Mouse (Mus musculus): Measurements from ENCODE around the gene S100b.
A peak's percentile ranks its signal among the peaks of the same experiment; 100 is the strongest.

S100b gene

DNA sequence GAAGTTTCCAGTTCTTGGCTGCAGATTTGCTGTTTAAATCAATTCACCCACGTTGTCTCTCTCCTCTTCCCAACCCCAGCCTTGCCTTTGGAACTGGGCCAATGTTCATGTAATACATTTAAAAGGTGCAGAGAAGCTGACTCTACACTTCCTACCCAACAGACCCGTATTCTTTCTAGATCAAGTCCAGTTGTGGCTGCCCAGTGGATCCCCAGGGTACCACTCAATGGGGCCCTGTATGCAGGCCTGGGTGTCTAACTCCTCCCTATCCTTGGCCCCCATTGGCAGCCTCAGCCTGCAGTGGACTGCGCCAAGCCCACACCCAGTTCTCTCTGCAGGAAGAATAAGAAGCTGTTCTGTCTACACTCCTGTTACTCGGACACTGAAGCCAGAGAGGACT is at the start of gene S100b:
S100b (plus strand) TSS at position 318 of the 400 bp plus-strand sequence.
- peak; percentile 24 to 49 for DNase-seq

GRCm38 (mm10) chr10:76207262-76207796 is 46.3 kb upstream of the S100b start:
- no peak for DNase-seq

DNA sequence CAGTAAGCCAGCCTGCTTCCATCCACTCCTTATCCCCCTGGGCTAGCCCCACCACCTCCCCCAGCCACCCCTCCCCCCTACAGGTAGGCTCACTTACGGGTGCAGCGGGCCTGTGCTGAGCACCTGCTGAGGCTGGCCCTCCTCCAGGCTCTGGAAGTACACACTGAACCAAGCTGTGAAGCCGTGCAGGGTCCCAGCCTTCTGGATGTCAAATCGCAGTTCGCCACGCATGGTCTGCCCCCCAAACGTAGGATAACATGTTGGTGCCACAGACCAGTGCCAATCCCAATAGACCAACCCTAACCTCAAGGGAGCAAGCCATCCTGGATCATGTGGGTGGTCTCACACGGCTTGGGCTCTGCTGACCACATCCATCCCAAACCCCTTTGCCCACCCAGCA is 44.4 kb upstream of the S100b start:
- no peak for DNase-seq

DNA sequence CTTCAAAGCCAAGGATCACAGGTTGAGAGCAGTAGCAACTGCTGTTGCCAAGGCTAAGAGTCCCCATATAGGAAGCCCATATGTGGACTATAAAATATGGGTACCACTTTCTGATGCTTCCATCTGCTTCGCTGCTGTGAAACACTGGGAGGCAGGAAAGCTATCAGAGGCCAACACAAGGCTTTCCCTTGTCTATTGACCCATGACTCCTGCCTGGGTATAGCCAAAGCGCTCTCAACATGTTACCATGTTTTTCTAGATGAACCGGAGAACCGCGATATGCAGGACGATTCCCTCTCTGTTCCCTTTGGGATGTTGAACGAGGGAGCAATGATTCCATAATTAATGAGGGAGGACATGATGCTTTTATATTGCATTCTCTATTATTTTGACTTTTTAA is 42.8 kb upstream of the S100b start:
- no peak for DNase-seq

DNA sequence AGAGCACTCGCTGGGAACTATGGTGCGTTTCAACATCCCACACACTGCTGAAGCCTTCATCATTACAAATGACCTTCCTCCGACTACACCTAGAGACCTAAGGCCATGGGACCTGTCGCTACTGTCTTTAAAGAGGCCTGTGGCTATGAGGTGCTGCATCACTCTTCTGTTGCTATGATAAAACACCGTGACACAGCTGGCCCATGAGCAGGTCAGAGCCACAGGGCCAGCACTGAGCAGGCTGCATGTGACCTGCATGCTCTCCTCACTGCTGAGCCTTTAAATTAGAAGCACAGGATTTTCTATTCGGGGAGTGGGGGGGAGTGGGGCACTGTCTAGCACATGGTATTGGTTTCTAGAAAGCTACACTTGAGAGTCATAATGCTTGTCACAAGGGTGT is 41.5 kb upstream of the S100b start:
- no peak for DNase-seq

- no peak for DNase-seq
Measured at GRCm38 (mm10) chr10:76214161-76214560, 39.5 kb upstream of the S100b start.

- DNase-seq, result no peak
Measured at GRCm38 (mm10) chr10:76217056-76217455, 36.6 kb upstream of the S100b start.

DNA sequence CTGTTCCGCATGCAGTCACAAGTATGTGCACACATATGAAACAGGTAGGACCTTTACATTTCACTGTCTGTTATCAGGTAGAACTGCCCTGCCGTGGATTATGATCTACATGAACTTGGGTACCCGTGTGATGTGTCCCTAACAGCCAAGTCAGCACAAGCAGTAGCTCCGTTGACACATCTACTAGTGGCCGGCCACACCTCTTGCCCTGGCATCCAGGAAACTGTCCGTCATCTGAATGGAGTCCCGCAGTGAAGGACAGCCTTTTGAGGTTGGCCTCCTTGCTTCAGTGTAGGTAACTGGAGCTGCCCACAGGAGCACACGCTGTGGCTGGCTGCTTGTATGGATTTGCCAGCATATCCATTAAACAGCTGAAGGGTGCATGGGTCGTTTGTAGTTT is 35.4 kb upstream of the S100b start:
- DNase-seq, result no peak

DNA sequence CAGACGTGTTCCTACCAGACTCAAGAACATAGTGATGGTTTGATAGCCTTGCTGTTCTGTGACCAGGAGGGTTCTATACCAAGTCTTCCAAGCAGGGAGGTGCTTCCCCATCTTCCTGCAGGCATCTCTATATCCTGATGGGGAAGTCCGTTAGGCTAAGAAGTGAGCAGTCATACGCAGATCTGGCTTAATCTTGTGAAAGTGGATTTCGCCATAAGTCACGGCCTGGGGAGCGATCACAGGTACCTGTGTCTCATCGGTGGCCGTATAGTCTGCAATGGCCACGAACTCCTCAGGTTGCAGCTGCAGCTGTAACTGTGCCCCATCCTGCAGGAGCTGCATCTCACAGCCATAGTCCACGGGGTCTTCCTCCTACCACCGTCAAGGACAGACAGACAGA is 27.7 kb upstream of the S100b start:
- DNase-seq, result peak in 1 of 2 experiments; percentile 8

GRCm38 (mm10) chr10:76229627-76230026 is 24.0 kb upstream of the S100b start:
- no peak for DNase-seq

GRCm38 (mm10) chr10:76237341-76238225 is 16.1 kb upstream of the S100b start, which contains the start of gene Prmt2:
Gene Prmt2, minus strand, starts transcription at chr10:76237865.
- DNase-seq, result peak; percentile 94 to 97

DNA sequence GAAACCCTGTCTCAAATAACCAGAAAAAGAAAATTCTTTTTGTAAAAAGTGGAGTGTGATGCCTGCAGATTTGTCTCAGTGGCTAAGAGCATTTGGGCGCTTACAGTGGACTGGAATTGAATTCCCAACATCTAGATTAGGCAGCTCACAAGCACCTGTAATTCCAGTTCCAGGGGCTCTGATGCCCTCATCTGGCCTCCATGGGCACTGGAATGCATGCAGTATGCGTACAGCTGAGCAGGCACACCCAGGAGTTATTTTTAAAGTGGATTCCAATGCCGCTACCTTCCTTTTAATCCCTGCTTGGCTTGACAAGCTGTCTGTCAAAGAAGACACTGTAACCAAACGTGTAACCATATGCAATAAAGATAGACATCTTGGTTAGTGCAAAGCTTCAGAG is 14.3 kb upstream of the S100b start:
- peak; percentile 30 to 54 for DNase-seq

GRCm38 (mm10) chr10:76245106-76245505 is 8.5 kb upstream of the S100b start:
- no peak for DNase-seq

GRCm38 (mm10) chr10:76246601-76247000 is 7.1 kb upstream of the S100b start:
- no peak for DNase-seq

- no peak for DNase-seq
Measured at GRCm38 (mm10) chr10:76247960-76248646, 5.5 kb upstream of the S100b start.

DNA sequence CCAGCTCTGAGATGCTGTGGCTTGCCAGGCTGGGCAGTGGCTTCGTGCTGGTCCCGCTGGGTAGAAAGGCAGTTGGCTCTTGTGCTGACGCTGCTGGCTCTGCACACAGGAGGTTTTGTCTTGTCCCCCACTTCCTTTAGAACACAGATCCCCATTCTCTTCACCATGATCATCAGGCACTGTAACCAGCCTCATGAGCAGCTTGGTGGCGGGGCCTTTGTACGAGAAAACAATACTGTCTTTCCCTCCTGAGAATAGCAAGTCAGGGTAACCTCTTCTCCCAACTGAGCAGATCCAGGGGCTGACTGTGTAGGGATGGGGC is 5.0 kb upstream of the S100b start:
- no peak for DNase-seq

- DNase-seq, result no peak
Measured at GRCm38 (mm10) chr10:76250870-76251269, 2.8 kb upstream of the S100b start.

GRCm38 (mm10) chr10:76253079-76253478 is 574 bp upstream of the S100b start:
- no peak for DNase-seq

GRCm38 (mm10) chr10:76255617-76256016 is 2.0 kb downstream of the S100b start:
- DNase-seq, result no peak

- no peak for DNase-seq
Measured at GRCm38 (mm10) chr10:76257231-76257630, 3.6 kb downstream of the S100b start.

DNA sequence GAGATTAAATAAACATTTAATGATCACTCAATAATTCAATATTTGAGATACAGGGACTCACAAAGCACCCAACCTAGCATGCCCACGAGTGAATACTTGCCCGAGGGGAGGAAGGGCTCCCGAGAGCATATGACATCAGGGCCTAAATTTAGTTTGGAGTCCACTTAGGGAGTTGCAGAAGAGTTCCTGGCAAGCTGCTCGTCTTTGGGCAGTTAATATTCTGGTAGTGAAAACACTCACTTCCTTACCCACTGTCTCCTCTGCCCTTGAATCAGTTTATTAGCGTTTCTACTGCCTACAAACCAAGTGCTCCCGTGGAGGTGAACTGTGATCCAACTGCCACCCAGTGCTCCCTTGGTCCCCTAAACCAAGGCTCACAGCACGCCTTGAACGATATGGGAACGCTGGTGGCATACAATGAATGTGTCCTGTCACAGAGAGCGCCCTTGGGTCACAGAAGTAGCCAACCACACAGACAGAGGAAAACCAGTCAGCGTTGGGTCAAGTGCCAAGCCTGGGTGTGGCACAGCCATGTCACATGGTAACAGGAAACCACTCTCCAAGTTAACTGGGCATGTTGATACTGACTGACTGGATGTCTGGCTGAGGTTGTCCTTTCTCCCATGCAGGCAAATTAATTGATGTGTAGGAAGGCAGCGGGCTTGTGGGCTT is 4.2 kb downstream of the S100b start:
- peak; percentile 81 to 86 for DNase-seq

- DNase-seq, result peak; percentile 24 to 49
Measured at GRCm38 (mm10) chr10:76259566-76260232, 6.0 kb downstream of the S100b start.
